Comparison of ENCODE assay signal across 33 mouse cellular contexts in genomic region chr17:83555836-83556235, GRCm38 (mm10).
"Had no signal": no experiment of that assay in that cellular context is flagged by ENCODE, and none has a peak within 500 bp of the region (broad histone marks: within the 10 kb centered on the region; RNA-seq: fewer than 3 reads in every experiment).

No protein-coding gene starts in this region.

- DNase-seq: heart, postnatal 10 days; heart, postnatal 14 days; heart, postnatal 36 days; heart, postnatal 4 days; kidney, adult 11 months; kidney, adult 18-20 months; kidney, adult 2 months; kidney, adult 8-10 months; kidney, adult 9 months; kidney, postnatal 10 days; kidney, postnatal 14 days; kidney, postnatal 36 days; kidney, postnatal 4 days; layer of hippocampus, adult 9-11 months; layer of hippocampus, postnatal 36 days had no signal

- H3K4me3 ChIP-seq: heart, embryonic 10.5 days; heart, embryonic 12.5 days; heart, embryonic 13.5 days; heart, embryonic 15.5 days; hindbrain, embryonic 10.5 days; hindbrain, embryonic 12.5 days; hindbrain, embryonic 13.5 days; hindbrain, embryonic 15.5 days; intestine, embryonic 15.5 days; kidney, embryonic 15.5 days; left cerebral cortex, adult 2 months had no signal

- ATAC-seq: hindbrain, embryonic 16.5 days; hindbrain, postnatal 0 days; inflammation-experienced regulatory T-cells, adult 6 months; intestine, embryonic 15.5 days; intestine, embryonic 16.5 days; intestine, postnatal 0 days had no signal

- H3K27ac ChIP-seq: heart, embryonic 10.5 days; heart, embryonic 13.5 days; heart, embryonic 15.5 days; hindbrain, embryonic 10.5 days; hindbrain, embryonic 12.5 days; hindbrain, embryonic 13.5 days; hindbrain, embryonic 14.5 days; hindbrain, embryonic 15.5 days; hindbrain, postnatal 0 days; intestine, embryonic 15.5 days; kidney, embryonic 15.5 days; kidney, postnatal 0 days; left cerebral cortex, adult 2 months had no signal
